Mouse (Mus musculus) ovary, adult 18-20 months (tissue): ENCODE data around the gene Arhgap15.

Experiments used
- DNase-seq: peaks from one replicate; pipeline ENCODE4 v3.0.0; 2022; ENCODE audit warnings: low spot score, mixed read lengths

Gene Arhgap15

GRCm38 (mm10) chr2:43783759-43784735 is 35.4 kb downstream of the Arhgap15 start:
- DNase-seq = no peak

DNA sequence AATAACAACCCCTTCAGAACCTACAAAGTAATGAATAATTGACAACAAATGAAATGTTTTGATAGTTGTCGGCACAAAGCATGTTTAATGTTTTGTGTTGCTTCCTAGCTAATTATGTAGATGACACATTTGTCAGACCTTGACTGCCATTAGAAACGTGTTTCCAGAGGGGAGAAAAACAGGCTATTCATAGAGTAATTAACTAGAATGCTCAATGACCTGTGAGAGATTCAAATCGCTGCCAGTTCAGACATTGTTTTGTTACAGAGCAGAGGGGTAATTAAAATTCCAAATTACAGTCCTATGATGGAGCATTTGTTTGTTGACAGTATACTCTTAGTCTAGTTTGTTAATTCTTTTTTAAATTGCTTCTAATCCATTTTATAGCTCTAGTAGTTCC is 37.5 kb downstream of the Arhgap15 start:
- no peak for DNase-seq

GRCm38 (mm10) chr2:43787141-43787540 is 38.5 kb downstream of the Arhgap15 start:
- DNase-seq = no peak

DNA sequence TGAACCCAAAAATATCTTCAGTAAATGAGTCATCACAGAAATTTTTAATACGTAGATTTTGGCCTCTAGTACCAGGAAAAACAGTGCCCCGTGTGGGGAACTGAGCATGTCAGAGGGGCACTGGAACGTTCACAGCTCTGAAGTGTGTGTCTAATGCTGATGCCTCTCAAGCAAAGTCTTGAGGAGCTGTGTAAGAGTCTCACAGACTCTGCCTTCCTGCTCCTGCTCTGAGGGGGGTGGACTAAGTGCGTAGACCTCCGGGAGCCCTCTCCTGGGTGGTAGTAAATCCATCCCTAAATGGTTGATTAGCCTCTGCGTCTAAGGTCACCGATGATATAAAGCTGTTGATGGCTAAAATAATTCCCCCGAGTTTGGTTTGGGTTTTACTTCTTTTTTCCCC is 39.9 kb downstream of the Arhgap15 start:
- DNase-seq = no peak

GRCm38 (mm10) chr2:43790049-43790693 is 41.5 kb downstream of the Arhgap15 start:
- no peak for DNase-seq

DNA sequence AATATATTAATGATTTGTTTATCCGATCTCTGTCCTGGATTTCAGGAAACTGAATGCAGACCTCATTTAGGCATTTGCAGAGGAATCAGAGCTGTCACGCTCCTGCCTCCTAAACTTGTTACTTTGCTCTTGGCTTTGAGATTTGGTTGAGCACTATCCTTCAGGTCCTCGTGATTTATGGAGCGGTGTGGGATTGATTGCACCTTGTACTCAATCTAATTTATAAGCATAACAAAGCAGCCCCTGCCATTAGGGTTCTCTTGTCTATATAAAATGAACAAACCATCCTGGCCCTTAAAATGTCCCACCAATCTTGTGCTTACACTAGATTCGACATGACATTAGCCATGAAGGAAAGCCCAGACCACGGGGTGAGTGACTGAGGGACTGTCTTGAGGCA is 43.0 kb downstream of the Arhgap15 start:
- no peak for DNase-seq

- DNase-seq = no peak
Measured at GRCm38 (mm10) chr2:43793105-43793504, 44.5 kb downstream of the Arhgap15 start.

- no peak for DNase-seq
Measured at GRCm38 (mm10) chr2:43794700-43795099, 46.1 kb downstream of the Arhgap15 start.

- DNase-seq = no peak
Measured at GRCm38 (mm10) chr2:43796448-43796847, 47.8 kb downstream of the Arhgap15 start.

GRCm38 (mm10) chr2:43805960-43806744 is 57.5 kb downstream of the Arhgap15 start:
- peak; percentile 17 for DNase-seq

- no peak for DNase-seq
Measured at GRCm38 (mm10) chr2:43815896-43816787, 67.5 kb downstream of the Arhgap15 start.

GRCm38 (mm10) chr2:43816788-43817581 is 68.4 kb downstream of the Arhgap15 start:
- DNase-seq = no peak

GRCm38 (mm10) chr2:43835931-43836330 is 87.3 kb downstream of the Arhgap15 start:
- DNase-seq = no peak

DNA sequence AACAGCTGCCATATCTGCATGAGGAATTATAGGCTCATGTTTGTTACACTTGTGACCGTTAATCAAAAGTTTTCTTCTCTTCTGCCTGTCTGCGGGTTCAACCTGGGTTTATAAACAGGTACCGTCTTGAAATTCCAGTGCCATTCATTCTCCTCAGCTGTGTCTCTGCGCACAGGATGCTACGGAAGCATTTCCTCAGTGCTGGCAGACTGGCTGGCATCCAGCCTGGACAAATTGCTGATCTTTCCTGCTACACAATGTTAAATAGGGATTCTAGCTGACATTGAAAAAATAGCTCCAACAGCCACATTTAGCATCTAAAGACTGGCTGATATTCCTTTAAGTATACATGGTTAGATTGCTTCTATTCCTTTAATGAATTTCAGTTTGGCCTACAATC is 93.0 kb downstream of the Arhgap15 start:
- DNase-seq = no peak

GRCm38 (mm10) chr2:43851195-43851594 is 102.6 kb downstream of the Arhgap15 start:
- DNase-seq = no peak

DNA sequence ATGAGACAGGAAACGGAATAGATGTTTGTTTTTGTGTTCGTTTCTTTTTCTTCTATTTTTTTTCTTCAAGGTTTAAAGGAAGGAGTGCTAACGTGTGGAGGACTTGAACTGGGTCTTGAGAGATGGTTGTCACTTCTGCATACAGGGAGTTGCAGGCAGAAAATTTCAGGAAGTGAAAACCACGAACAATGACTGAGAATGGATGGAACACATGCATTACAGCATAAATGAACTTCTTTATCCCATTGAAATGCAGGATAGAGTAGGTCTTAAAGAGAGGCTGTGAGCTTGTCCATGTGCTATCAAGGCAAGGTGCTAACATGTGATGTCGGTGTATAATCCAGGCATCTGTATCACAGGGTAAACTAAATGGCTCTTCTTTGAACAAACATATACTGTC is 114.1 kb downstream of the Arhgap15 start:
- no peak for DNase-seq

- peak; percentile 33 for DNase-seq
Measured at GRCm38 (mm10) chr2:43902403-43902973, 153.9 kb downstream of the Arhgap15 start.

DNA sequence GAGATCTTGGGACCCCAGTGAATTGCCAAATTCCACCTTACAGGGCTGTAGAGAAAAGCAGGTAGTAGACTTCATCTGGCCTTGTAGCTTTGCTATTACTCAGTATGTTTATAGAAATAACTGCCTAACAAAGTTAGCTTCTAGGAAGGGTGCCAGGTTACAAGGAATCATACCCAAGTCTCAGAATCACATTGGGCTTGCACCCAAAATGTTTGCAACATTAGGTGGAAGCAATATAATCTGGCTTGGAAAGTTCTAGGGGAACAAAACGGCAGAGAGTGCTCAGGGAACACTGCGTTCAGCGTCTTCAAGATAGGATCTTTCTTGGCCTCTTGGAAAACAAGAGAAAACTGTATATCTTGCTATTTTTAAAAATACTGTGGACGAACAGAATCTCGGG is 158.9 kb downstream of the Arhgap15 start:
- peak; percentile 23 for DNase-seq

DNA sequence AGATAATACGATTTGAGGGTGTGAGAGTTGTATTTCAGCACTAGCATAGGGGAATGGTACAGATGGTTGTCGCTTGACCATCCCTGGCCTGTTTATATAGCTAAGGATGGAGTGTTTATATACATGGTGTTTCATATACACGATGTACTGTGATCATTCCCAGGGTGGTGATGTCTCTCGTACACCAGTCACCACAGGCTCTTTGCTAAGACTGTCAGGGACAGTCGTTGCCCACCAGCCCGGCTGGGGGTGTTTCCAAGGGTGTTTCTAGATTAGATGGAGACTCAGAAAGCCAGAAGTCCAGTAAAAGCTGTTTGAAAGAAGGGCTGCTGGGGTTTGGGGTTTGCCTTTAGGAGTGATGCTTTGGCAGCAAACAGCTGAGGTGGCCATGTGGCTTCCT is 165.5 kb downstream of the Arhgap15 start:
- no peak for DNase-seq

- DNase-seq = no peak
Measured at GRCm38 (mm10) chr2:43923863-43924340, 175.3 kb downstream of the Arhgap15 start.
